Mouse (Mus musculus): Measurements from ENCODE around the gene Gm5475.

- TF ChIP-seq CTCF (conservative IDR thresholded peaks at IDR 0.05 in 1 of 2, IDR thresholded peaks at IDR 0.05 in 1 of 2; ENCODE audit: low read depth in 2 of 2, low read length in 2 of 2) (no peak), ELF1 (IDR thresholded peaks at IDR 0.05; ENCODE audit: low read depth, low read length) (no peak)
These were observed 30.9 kb upstream of the Gm5475 start for GRCm38 (mm10) chr15:100391066-100391465.
